Mouse (Mus musculus) midbrain, embryonic 15.5 days (tissue): ENCODE results near the gene Exosc7. TPM values are rescaled to one million over a fixed set of nuclear protein-coding genes. Genes with fewer than 3 reads are reported as not detected.

Experiments used
- ATAC-seq: fragments of 200-750 bp; cut with Nextera tagmentation; replicated peaks from 2 replicates; pipeline ENCODE4 v1.8.0; 2017; ENCODE audit warnings: moderate TSS enrichment
- H3K27ac ChIP-seq: fragments of 300-500 bp; sonication (generic); 2 replicates; pipeline ENCODE4 v1.5.1; 2015; ENCODE audit warnings: mild to moderate bottlenecking, inconsistent platforms
- H3K27me3 ChIP-seq: fragments of 300-500 bp; sonication (generic); replicated peaks from 2 replicates; pipeline ENCODE4 v1.6.1; 2015; ENCODE audit warnings: inconsistent platforms
- H3K36me3 ChIP-seq: fragments of 300-500 bp; sonication (generic); replicated peaks from 2 replicates; pipeline ENCODE4 v1.6.1; 2015; ENCODE audit warnings: inconsistent platforms
- H3K4me1 ChIP-seq: fragments of 300-500 bp; sonication (generic); 2 replicates; pipeline ENCODE4 v1.6.1; 2015; ENCODE audit warnings: inconsistent platforms
- H3K4me2 ChIP-seq: fragments of 300-500 bp; sonication (generic); 2 replicates; pipeline ENCODE4 v1.6.1; 2015; ENCODE audit warnings: inconsistent platforms, mild to moderate bottlenecking, moderate library complexity
- H3K4me3 ChIP-seq: fragments of 300-500 bp; sonication (generic); 2 replicates; pipeline ENCODE4 v1.5.1; 2015; ENCODE audit warnings: mild to moderate bottlenecking, inconsistent platforms
- H3K9ac ChIP-seq: fragments of 300-500 bp; sonication (generic); 2 replicates; pipeline ENCODE4 v1.6.1; 2015; ENCODE audit warnings: mild to moderate bottlenecking, inconsistent platforms
- H3K9me3 ChIP-seq: fragments of 300-500 bp; sonication (generic); 2 replicates; pipeline ENCODE4 v1.6.1; 2016; ENCODE audit warnings: inconsistent platforms
- WGBS: fragments of 180-500 bp; shearing (Covaris S2); methylation state at CpG from one replicate; pipeline ENCODE4 v1.1.7; 2015; ENCODE audit warnings: mixed read lengths; 5-methylcytosine and 5-hydroxymethylcytosine counted together
- polyA plus RNA-seq: library from polyadenylated mRNA; unstranded; fragments of >200 nt; fragmentation: Nextera tagmentation; extraction: Ambion mirVana; gene quantifications from 2 replicates; pipeline ENCODE4 v1.2.1, GENCODE M21; 2015

Gene Exosc7
- polyA plus RNA-seq, 1 experiment from 2014 or later, result 83.7 TPM

DNA sequence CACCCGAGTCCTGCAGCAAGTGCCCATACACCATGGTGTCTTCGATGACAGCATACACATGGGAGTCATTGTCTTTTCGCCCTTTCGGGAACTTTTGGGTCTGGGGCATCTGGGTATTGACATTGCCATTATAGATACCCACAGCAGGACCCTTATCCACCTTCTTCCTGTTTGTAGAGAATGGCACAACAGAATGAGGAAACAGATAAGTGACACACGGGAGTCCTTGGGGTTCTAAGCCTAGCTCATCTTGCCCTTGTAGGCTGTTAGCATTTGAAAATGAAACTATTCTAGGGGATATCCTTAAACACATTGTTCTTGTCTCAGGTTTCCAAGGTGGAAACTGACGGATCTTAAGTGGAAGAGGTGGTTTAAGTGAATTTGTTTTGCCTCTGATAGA, 60.7 kb downstream of the Exosc7 start:
- Histone ChIP-seq H3K4me1 (no peaks in the 10 kb centered on the region), H3K4me3 (no peak overlapping the region), H3K36me3 (no peaks in the 10 kb centered on the region), H3K4me2 (no peak overlapping the region), H3K27ac (no peak overlapping the region), H3K9ac (no peak overlapping the region), H3K27me3 (no peaks in the 10 kb centered on the region), H3K9me3 (no peaks in the 10 kb centered on the region)
- no peak for ATAC-seq
- WGBS, result 92% methylated on average over 6 of the region's 6 CpGs

DNA sequence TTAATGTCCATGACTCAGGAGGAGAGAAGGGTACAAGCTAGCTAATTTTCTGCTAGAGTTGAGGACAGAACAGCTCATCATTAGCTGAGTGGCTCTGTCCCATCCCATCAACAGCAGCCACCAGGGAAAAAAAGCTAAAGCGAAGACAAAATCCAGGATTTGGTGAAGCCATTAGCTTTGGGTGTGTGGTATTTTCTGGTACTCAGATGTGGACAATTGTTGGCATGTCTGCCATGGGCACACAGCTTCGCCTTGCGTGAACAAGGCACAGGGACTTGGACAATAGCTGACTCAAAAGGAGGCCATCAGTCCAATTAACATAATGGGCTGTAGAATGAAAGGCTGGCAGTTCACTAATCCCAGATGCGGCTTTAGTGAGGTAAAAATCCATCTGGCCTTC, 61.3 kb downstream of the Exosc7 start:
- Histone ChIP-seq H3K4me2 (no peak overlapping the region), H3K36me3 (no peaks in the 10 kb centered on the region), H3K4me3 (no peak overlapping the region), H3K4me1 (no peaks in the 10 kb centered on the region), H3K27ac (no peak overlapping the region), H3K9me3 (no peaks in the 10 kb centered on the region), H3K9ac (no peak overlapping the region), H3K27me3 (no peaks in the 10 kb centered on the region)
- ATAC-seq, result no peak
- 18% methylated on average over 4 of the region's 4 CpGs for WGBS

DNA sequence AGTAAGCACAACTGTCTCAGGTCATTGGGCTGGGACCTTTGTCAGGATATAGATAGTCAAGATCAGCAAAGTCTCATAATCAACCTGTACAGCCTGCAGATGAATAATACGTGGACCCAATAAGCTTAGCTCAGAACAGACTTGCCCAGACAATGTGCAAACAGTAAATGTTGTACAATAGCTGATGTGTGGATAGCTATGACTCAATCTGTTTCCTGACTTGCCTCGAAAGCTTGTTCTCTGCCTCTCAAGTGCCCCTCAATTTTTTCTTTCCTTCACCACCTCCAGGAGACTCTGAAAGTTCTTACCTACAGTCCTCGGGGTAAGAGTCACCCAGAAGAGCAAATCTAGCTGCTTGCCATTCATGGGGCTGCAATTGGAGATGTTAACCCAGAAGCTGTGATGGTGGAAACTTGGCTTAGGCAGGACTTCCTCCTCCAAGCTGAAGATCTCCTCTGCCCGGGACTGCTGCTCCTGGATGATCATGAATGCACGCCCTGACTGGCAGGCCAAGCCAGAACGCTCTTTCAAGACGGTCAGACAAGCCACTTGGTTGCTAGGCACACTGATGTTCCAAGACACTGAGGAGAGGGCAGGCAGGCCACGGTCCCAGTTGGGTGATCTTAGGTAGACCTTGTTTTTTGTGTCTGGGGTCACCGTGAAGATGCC, 64.5 kb downstream of the Exosc7 start:
- Histone ChIP-seq H3K4me1 (no peaks in the 10 kb centered on the region), H3K9me3 (no peaks in the 10 kb centered on the region), H3K27ac (no peak overlapping the region), H3K27me3 (no peaks in the 10 kb centered on the region), H3K9ac (no peak overlapping the region), H3K36me3 (no peaks in the 10 kb centered on the region), H3K4me2 (no peak overlapping the region), H3K4me3 (no peak overlapping the region)
- no peak for ATAC-seq
- 86% methylated on average over 9 of the region's 9 CpGs for WGBS

DNA sequence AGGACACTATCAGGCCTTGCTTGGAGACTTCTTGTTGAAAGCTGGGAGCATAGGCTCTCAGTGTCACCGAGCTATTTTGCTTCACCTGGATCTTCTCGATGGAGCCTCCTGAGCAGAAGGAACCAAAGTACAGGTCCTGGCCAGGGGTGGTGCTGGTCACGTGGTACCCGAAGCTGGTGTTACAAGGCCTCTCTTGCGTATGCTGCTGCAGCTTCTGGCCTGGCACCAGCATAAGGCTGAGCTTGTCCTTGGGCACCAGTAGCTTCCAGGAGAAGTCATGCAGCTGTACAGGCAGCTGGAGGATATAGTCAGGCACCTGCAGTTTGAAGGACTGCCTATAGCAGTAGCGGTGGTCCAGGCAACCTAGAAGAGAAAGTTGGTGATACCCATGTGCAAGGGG, 67.0 kb downstream of the Exosc7 start:
- Histone ChIP-seq H3K36me3 (no peaks in the 10 kb centered on the region), H3K4me3 (no peak overlapping the region), H3K4me1 (no peaks in the 10 kb centered on the region), H3K9ac (no peak overlapping the region), H3K4me2 (no peak overlapping the region), H3K9me3 (no peaks in the 10 kb centered on the region), H3K27ac (no peak overlapping the region), H3K27me3 (no peaks in the 10 kb centered on the region)
- WGBS, result 90% methylated on average over 6 of the region's 6 CpGs
- ATAC-seq, result no peak

DNA sequence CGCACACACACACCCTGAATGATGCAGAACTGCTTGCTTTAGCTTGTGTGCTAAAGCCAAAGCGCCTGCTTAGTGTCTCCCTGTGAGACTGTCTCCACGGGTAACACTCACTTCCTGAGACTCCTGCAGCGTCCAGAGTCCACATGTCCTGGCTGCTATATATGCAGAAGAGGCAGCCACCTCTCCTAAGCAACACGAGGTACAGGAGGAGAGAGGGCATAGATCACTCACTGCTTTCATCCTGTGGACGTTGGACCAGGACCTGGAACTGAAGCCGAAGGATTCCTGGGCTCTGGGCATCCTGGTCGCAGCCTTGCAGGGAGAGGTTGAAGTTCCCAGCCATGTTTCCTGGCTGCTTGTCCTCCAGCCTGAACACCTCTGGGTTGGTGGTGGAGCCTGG, 70.2 kb downstream of the Exosc7 start:
- no peaks in the 10 kb centered on the region for H3K4me1 ChIP-seq
- no peak overlapping the region for H3K4me2 ChIP-seq
- WGBS, result 77% methylated on average over 8 of the region's 8 CpGs
- no peaks in the 10 kb centered on the region for H3K27me3 ChIP-seq
- no peak for ATAC-seq
- no peaks in the 10 kb centered on the region for H3K36me3 ChIP-seq
- no peak overlapping the region for H3K9ac ChIP-seq
- no peaks in the 10 kb centered on the region for H3K9me3 ChIP-seq
- H3K27ac ChIP-seq, result no peak overlapping the region
- no peak overlapping the region for H3K4me3 ChIP-seq

DNA sequence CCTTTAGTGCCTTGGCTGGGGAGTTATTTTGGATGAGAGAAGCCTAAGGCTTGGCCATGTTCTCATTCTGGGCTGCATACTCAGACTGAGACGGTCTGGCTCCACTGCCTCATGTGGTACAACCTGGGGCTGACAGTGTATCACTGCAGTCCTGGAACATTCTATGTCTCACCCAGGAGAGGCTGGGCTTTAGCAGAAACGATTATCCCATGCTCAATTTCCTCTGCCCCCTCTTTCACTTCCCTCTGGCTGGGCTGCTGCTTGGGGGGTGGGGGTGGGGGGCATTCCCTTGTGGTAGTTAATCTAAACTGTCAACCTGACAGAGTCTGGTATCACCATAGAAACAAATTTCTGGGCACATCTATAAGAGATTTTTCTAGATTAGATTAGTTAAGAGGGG, 72.5 kb downstream of the Exosc7 start:
- WGBS, result 67% methylated on average over 2 of the region's 2 CpGs
- Histone ChIP-seq H3K4me2 (no peak overlapping the region), H3K27me3 (no peaks in the 10 kb centered on the region), H3K27ac (no peak overlapping the region), H3K4me3 (no peak overlapping the region), H3K4me1 (no peaks in the 10 kb centered on the region), H3K36me3 (no peaks in the 10 kb centered on the region), H3K9me3 (no peaks in the 10 kb centered on the region), H3K9ac (no peak overlapping the region)
- ATAC-seq, result no peak

Other genes starting within 250 kb of the Exosc7 start
- gene Zfp445, start 247.2 kb upstream of the Exosc7 start, polyA plus RNA-seq, result 110 and 130 TPM in 2 replicates
- 5.0 and 5.1 TPM in 2 replicates for gene Zkscan7, start 227.5 kb upstream of the Exosc7 start, polyA plus RNA-seq
- gene Zfp105, start 190.1 kb upstream of the Exosc7 start, polyA plus RNA-seq, result 21.2 and 22.1 TPM in 2 replicates
- gene 1110059G10Rik, start 162.2 kb upstream of the Exosc7 start, polyA plus RNA-seq, result 23.9 and 27.4 TPM in 2 replicates
- 9.8 and 12.1 TPM in 2 replicates for gene Kif15, start 162.2 kb upstream of the Exosc7 start, polyA plus RNA-seq
- gene Tmem42, start 91.9 kb upstream of the Exosc7 start, polyA plus RNA-seq, result 29.7 and 29.9 TPM in 2 replicates
- 0.83 and 0.97 TPM in 2 replicates for gene Tgm4, start 78.5 kb upstream of the Exosc7 start, polyA plus RNA-seq
- gene Zdhhc3, start within 50 bp of the Exosc7 start, polyA plus RNA-seq, result 86.6 and 88.5 TPM in 2 replicates
- gene Clec3b, start 37.7 kb downstream of the Exosc7 start, polyA plus RNA-seq, result 1.5 and 3.1 TPM in 2 replicates
- 0.05 and 0.11 TPM in 2 replicates for gene Cdcp1, start 102.8 kb downstream of the Exosc7 start, polyA plus RNA-seq
- gene Tmem158, start 147.5 kb downstream of the Exosc7 start, polyA plus RNA-seq, result 40.8 and 41.8 TPM in 2 replicates